Mouse (Mus musculus) retina, adult 2 months (tissue): ENCODE data around the gene Pgm2.

Experiments
- DNase-seq: peaks from one replicate; pipeline ENCODE4 v3.0.0-alpha.2; 2012; ENCODE audit warnings: low read depth, low spot score

Pgm2 gene

DNA sequence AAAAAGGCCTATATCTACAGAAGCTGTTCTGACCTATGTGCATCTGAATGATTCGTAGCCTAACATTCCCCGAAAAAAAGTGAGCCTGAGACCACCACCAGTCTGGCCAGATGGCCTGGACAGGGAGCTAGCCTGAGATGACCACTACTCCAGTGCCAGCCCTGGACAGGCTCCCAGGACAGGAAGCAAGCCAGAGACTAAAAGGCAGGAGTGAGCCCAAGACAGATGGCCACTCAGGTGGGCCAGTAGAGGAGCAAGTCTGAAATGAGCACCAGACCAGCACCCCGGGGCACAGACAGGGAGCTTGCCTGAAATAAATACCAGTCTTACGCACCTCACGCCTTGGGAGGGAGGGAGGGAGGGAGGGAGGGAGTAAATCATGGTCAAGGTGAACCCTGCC, 51.6 kb downstream of the Pgm2 start:
- DNase-seq: no peak

DNA sequence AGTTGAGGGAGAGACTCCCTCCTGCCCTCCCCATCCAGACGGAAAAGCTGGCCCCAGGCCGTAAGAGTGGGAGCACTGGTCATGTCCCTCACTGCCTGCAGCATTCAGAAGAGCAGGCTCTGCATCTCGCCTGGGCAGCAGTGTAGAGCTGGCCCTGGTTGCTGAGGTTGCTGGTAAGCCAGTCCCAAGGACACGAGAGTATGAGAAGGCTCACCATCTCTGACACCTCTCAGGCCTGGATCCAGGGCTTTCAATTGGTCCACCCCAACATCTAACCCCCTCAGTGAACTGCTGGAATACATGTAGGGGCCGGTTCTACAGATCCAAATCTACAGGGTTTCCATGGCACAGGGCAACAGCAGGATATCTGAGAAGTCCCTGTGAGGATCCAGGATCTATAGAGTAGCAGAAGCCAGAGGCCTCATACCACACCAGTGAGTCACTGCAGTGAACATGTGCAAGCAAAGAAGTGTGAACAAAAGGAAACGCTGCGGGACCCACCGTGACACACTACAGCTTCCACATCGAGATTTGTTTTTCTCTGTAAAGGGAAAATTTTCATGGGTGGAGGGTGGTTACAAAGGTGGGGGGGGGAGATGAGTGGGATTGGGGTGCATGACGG, 53.7 kb downstream of the Pgm2 start:
- DNase-seq: no peak

DNA sequence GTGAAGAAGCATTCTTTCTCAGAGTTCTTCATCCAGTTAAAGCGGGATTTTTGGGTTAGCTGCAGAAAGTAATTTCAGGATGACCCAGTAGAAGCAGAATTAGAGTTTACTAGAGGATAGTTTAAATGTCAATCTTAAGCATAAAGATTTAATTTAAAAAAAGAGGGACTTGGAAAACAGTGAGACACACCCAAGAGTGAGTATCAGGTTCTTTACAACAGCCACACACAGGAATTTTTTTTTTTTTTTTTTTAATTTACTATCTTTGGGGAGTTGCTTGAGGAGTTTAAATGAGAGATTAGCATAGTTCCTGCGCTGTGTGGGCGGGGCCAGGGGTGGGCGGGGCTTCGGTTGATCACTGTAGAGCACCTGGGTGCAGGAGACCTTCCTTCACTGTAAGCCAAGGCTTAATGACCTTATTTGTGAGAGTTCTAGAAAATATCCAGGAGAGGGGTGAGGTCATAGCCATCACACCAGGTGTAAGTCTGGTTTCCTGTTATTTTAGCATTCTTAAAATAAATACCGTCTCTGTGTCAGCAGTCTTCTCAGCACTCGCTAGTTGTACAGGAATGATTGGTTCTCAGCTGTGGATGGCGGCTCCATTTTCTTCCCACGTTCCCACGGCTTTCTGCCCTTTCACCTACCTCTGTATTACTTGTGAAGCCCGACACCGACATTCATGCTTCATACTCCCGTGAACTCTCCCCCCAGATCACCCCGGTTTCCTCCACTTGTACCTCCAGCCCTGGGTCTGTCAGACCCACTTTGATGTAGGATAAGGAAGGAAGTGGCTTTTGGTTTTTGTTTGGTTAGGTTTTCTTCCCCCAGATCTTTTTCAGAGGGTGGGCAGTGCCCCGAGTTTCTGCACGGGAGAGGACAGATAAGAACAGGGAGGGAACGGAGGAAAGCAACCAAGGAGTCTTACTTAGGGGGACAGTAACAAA, 56.7 kb downstream of the Pgm2 start:
- DNase-seq: no peak

DNA sequence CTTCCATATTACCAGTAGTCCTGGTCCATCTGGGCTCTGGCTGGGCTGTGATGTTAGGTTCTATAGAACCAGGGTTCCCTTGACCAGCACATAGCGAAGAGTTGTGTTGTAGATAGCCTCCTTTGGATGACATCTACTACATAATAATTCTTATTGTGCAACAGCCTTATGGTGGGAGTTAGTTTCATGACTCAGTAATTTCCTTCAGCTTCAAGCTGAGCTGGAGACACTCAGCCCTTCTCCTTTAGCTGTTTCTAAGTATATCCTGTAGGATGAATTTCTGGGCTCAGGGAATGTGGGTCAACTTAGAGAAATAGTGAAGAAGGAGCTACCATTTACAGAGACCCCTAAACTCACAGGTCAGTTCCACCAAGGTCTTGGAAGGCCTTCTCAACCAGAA, 60.6 kb downstream of the Pgm2 start:
- no peak for DNase-seq

DNA sequence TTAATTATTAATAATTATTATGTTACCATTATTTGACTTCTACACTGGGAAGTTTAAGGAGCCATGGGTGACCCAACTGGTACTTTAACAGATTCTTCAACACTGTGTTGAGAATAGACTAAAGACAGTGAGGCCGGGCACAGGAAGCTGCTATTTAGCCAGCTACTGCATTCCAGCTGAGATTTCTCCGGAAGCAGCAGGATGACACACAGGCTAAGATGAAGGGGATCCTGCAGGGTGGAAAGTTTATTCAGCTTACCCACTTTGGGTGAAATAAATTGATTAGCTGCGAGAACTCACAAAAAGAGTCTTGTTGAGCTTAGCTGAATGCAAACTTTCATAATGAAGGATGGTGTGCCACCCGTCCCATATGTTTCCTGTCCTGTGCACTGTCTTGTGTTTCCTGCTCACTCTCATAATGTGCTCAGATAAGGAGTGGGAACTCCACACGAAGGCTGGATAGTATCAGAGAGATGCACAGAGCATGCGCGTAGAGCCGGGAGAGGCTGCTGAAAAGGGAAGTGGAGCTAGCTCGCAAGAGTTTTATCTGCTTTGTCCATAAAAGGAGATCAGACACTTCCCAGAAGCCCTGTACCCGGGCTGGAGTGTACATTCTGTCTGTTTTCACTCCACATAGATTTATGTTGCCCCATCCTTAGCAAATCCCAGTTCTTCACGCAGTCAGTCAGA, 63.3 kb downstream of the Pgm2 start, which contains the start of gene Tbc1d1:
TSS of gene Tbc1d1 (plus strand) at position 445 of the 690 bp plus-strand sequence.
- no peak for DNase-seq

DNA sequence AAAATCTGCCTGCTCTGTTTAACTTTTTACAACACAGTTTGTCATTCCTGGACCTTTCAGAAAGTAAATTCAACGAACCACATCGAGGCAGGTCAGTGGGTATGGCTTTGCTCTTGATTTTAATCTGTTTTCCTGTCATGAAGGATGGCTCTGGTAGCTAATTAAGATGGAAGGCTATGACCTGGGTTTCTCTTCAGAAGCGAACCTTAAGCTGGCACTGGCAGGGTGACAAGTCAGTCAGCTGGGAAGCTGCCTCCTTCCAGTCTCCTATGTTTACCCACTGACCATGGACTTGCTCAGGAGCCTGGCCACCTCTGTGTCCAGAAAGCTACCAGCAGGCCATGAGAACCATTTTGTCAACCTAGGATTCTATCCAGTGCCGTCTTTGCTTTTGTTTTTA, 63.8 kb downstream of the Pgm2 start:
- DNase-seq: no peak

DNA sequence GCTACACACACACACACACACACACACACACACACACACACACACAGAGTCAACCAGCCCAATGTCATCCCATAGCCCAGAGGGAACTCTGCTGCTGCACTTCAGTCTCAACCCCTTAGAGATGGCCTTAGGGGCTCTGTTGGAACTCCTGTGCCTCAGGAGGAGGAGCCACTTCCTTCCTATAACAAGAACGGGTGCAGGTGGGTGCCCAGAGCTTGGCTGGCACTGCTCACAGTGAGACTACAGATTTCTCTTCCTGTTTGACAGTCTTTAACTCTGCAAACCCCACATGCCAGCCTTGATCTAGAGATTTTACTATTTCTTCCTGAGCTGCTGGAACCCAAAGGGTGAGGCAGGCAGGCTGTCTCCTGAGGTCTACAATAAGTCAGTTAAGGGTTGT, 65.2 kb downstream of the Pgm2 start:
- no peak for DNase-seq

DNA sequence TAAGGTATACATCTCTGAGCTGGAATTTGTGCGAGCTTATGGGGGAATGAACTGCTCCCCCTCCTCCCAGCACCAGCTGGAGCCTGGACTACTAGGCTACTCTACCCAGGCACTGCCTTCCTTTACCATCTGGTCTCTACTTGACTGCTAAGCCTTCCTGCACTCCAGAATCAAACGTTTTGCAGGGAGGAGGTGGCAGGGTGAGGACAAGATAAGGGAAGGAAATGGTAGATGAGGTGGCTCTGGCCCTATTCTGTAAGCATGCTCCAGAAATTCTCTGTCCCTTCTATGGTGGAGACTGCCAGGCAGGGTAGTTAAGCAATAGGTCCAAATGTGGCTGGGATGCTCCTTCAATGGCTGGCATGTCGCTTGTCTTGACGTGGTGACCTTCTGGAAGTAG, 65.8 kb downstream of the Pgm2 start:
- no peak for DNase-seq

DNA sequence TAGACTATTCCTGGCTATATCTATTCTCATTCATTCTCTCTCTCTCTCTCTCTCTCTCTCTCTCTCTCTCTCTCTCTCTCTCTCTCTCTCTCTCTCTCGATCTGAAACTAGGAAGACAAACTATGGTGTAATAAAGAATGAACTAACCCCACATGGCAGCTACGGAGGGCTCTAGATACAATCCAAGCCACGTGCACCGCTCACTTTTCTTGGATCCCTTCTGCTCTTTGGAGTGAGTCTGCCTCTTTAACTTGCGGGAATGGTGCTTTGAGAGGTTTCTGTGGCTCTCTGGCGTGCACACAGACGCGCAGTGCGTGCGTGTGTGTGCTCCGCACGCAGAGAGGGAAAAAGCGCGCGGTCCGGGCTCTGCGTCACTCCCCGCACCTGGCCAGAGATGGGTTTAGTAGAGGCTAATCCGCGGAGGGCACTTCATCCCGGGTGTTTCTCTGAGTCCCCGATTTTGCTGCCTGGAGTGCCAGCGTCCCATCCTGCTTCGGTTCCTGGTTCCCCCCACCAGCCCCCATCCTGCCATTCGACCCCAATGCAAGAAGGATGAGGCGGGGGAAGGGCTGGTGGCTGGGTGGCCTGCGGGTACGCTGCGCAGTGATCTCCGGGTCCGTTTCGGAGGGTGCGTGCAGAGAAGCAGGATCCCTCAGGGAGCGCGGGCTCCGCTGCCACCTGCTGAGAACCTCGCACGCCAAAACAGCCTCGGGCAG, 66.5 kb downstream of the Pgm2 start:
- DNase-seq: peak; percentile 8

DNA sequence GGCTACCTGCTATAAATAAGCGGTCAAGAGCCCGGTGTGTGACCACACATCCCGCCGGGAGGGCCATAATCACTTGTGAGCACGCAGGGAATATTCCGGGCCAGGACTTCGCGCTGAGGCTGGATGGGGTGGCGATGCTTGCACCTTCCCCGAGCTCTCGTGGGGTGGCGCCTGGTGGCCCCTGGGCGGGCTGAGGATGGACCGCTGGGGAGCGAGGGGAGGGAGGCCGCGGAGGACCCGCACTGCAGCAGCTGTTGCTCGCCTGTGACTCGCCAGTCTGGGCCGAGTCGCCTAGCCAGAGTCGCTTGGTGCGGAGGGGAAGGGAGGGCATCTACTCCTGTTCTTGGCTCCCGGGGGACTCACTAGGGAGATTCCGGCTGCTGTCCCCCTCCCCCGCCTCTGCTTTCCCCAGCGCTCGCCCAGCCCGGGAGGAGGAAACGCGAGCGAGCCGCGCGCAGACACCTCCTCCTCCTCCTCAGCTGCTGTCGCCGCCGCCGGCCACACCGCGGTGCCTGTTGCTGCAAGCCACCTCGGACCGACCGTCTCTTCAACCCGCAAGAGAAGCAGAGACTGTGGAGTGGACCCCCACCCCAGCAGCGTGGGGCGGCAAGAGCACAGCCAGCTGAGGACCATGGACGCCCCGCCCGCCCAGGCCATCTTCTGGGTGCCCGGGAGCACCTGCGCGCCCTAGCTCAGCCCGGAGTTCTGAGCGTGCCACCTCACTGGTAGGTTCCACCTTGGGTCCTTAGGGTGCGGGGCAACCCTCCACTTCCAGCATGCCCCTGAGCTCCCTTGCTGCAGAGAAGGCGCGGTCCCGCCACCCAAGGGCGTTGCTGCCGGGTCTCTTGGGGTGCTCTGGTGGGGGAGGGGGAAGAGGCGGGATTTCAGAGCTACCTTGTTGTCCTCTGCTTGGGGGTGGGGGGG, 67.3 kb downstream of the Pgm2 start:
- DNase-seq: peak; percentile 8

DNA sequence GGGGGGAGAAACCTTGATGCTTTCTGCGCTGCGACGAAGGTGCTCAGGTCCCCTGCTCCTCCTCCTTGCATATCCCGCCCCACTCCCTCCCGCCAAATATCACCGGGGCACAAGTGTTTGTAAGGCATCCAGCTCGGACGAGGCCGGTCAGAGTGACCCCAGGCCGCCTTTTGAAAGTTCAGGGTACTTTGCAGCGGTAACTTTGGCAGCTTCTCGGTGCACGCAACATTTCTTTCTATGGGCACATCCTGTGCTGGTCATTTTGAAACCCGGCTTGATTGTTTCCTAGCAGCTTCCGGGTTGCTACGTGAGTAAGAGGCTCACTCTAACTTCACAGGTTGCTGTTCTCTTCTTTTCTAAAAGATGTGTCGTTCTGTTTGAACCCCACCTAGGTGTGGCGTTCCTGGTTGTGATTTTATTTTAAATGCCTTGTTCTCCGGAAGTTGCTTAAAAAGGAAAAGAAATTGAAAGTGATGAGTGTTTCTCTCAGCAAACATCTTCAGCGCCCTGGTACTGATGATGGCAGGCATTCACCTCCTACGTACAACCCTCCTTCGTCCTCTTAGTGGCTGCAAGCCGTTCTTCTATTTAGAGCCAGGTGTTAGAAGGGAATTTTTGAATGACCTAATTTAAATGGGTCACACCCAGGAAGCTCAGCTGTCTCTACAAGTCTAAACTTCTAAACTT, 68.1 kb downstream of the Pgm2 start:
- no peak for DNase-seq

DNA sequence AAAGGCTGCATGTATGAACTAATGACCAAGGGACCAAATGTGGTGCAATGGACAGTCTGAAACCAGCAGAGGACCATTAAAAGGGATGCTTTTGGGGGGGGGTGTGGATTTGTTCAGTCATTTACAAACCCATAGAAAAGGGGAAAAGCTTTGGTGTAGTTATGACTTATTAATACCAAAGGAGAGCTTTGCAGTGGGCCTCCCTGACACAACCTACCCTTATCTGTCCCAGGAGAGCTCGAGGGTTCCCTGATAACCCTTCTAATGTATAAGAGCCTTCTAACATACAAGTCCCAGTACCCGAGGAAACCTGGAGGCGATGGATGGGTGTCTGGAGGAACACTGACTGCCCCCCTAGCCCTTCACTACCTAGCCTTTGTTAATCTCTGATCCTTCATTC, 69.2 kb downstream of the Pgm2 start:
- DNase-seq: no peak

DNA sequence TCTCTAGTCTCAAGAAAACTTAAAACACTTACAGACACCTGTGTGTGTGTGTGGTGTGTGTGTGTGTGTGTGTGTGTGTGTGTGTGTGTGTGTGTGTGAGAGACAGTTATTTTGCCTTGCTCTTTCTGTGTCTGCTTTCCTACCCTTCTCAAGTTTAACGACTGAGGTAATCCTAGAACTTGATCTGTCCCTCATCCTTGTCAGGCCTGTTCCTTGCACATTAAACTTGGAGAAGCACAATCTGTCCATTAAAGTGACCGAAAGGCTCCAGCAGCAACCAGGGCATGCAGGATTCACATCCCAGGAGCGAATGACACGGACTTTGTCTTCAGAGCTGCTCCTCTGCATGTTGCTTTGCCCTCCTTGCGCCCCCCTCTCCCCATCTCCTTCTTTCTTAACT, 69.8 kb downstream of the Pgm2 start:
- no peak for DNase-seq

DNA sequence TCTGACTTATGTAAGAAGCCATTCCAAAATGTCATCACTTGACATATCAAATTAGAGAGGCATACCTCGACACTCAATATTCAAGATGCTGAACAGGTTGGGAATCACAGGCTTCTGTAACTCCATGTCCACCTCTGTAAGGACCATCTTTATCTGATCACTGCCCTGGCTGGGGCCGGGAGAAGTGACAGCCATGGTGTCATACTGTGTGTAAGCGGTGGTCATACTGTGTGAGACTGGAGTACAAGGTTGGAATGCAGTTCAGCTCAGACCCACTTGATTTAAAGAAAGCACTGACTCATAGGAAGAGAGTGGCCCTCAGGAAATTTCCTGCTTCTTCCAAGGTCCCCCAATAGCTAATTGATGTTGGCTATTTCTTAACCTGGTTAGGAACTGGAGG, 71.7 kb downstream of the Pgm2 start:
- DNase-seq: no peak

DNA sequence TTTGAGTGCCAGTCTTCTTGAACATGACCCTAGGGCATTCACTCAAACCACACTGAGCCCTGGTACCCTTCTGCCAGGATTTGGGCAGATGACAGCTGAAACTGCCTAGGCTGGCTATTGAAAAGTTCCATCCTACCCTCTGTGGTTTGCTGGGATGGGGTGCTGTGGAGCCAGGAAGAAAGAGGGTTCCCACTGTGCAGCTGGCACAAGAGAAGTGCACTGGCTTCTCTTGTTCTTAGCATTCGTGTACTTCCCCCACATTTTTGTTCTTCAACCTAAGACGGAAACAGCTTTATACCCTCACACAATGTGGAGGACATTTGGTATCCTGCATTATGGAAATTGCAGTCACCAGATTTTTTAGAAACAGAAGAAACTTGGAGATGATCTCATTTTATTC, 73.1 kb downstream of the Pgm2 start:
- DNase-seq: no peak

DNA sequence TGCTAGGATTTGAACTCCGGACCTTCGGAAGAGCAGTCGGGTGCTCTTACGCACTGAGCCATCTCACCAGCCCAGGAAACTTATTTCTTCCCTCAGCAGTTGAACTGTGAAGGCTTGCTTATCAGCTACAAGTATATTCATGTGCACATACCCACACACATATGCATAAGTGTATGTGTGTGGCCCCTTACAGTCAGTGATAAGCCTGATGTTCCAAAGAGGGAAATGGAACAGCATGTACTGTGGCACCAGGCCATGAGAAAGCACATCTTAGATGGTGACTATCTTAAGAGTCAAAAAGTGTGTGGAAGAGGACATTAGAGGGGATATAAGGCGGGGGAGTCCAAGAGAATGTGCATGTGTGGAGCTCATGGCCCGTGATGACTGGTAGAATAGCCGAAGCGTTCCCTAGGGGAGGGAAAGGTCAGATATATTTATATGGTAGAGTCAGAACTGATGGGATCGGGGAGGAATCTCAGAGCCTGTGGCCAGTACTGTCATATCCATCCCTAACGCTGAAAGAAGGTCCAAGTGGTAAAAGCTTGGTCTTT, 76.3 kb downstream of the Pgm2 start:
- DNase-seq: no peak

DNA sequence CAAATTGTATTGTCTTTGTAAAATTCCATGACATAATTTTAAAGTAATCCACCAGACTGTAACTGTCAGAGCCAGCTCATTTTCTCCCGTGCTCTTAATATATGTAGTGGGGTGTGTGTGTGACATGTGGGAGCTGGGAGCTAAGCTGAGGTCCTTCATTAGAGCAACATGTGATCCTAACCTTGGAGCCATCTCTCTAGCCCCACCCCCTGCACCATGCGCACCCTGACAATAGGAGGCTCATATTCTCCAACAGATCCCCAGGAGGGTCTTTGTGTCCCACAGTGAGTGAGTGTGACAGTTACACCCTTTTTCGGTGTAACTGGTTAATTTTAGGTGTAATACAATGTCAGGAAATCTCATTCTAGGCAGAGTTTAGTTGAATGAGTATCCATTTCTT, 80.1 kb downstream of the Pgm2 start:
- no peak for DNase-seq

DNA sequence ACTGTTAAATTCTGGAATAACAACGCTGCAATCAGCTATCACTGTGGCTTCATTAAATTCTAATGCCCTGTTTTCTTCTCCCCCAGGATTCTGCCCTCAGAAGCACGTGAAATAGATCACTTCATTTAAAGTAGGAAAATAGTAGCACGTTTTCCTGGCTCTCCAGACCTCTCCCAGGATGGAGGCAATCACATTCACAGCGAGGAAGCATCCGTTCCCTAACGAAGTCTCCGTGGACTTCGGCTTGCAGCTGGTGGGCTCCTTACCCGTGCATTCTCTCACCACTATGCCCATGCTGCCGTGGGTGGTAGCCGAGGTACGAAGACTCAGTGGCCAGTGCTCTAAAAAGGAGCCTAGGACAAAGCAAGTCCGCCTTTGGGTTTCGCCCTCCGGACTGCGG, 80.6 kb downstream of the Pgm2 start:
- DNase-seq: no peak

DNA sequence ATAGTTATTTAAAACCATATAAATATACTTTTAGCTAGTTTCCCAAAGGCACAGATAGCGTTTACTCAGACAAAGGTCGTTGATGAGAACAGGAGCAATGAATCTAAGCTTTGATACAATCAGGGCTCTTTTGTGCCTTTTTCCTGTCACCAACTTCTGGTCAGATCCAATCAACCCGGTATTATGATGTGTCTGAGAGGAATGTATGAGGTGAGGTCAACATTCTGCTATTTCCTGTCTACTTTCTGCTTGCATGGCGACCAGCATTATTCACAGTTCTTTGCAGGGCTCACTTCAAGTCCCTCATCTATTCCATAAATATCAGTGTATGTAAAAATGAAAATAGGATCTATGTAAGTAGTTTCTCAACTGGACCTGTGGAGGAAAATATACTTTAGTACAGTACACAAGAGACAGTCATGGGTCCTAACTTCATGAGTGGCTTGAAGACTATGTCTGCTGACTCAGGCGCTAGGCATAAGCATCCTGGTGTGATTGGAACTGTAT, 81.7 kb downstream of the Pgm2 start:
- no peak for DNase-seq
